ENCODE assay signal across 7 mouse cellular contexts in genomic region chr16:95713077-95713476, GRCm38 (mm10). TPM values are rescaled to one million over a fixed set of nuclear protein-coding genes. Genes with fewer than 3 reads are reported as not detected.
DNase-seq lines count a peak whose midpoint lies in the region; ATAC-seq and TF ChIP-seq lines count a peak whose summit lies in the region.
"Not testable (repeated sequence)": the region's sequence is repeated elsewhere in the genome, so short reads cannot be mapped to it uniquely, and the experiment has no call there.

No protein-coding gene starts in this region.

- dilution Hi-C loops in CH12.LX (cut with MboI; ENCODE audit: extremely low pct_ligation_motif_present, extremely low pct_unique_long_range_greater_than_20kb, low sequenced_read_pairs) = not testable (repeated sequence)

- TF ChIP-seq POLR2A in CH12.LX (IDR thresholded peaks at IDR 0.05; ENCODE audit: low read depth, low read length) = not testable (repeated sequence)

- H3K9me3 ChIP-seq in CH12.LX (replicated peaks; ENCODE audit: low read length); heart, postnatal 0 days (replicated peaks; ENCODE audit: control insufficient read depth, low read length); lung, postnatal 0 days (ENCODE audit: low read length): not testable (repeated sequence)

- peaks cover 25% of the 10 kb centered on the region for H3K79me2 ChIP-seq in CH12.LX (replicated peaks; ENCODE audit: control insufficient read depth, extremely low read depth, insufficient read depth, poor library complexity, severe bottlenecking)

- not testable (repeated sequence) for TF ChIP-seq RAD21 in CH12.LX (IDR thresholded peaks at IDR 0.05; ENCODE audit: low read depth, low read length)

- H3K9ac ChIP-seq in CH12.LX (ENCODE audit: insufficient read depth, low read depth); heart, postnatal 0 days (replicated peaks; ENCODE audit: low read depth, low read length); lung, postnatal 0 days (replicated peaks; ENCODE audit: low read depth): not testable (repeated sequence)

- H3K4me3 ChIP-seq in CH12.LX (replicated peaks in 1 of 3; ENCODE audit: low read depth in 2 of 3, low read length in 2 of 3, poor library complexity in 1 of 3); heart, postnatal 0 days (ENCODE audit: low read depth, low read length); layer of hippocampus, adult 2 months; lung, postnatal 0 days (ENCODE audit: low read depth, low read length): not testable (repeated sequence)

- H3K27me3 ChIP-seq in CH12.LX (replicated peaks); heart, postnatal 0 days (ENCODE audit: control insufficient read depth, insufficient read depth, low read length); lung, postnatal 0 days (replicated peaks; ENCODE audit: insufficient read depth, low read length); splenic B cell, adult 2 months (ENCODE audit: control insufficient read depth, insufficient read depth, low read length, poor library complexity, severe bottlenecking): not testable (repeated sequence)

- peak in 1 of 2 experiments; percentile 12; a peak in 1 of 4 replicates for TF ChIP-seq CTCF in CH12.LX (conservative IDR thresholded peaks at IDR 0.05 in 1 of 2, IDR thresholded peaks at IDR 0.05 in 1 of 2; ENCODE audit: low read depth in 2 of 2, low read length in 2 of 2)
- TF ChIP-seq CTCF in heart, postnatal 0 days (IDR thresholded peaks at IDR 0.05; ENCODE audit: low read depth) = 0 out of 2 replicates have a peak, but pooled peaks have one; percentile 2
- TF ChIP-seq CTCF in layer of hippocampus, adult 2 months (conservative IDR thresholded peaks at IDR 0.05) = peak; percentile 52
- TF ChIP-seq CTCF in lung, postnatal 0 days (IDR thresholded peaks at IDR 0.05) = peak; percentile 27

- not testable (repeated sequence) for ATAC-seq in heart, postnatal 0 days (ENCODE audit: insufficient read depth, low read depth); lung, postnatal 0 days

- H3K4me1 ChIP-seq in CH12.LX (ENCODE audit: control insufficient read depth in 1 of 2, insufficient read depth in 2 of 2) = peaks cover 2 to 21% of the 10 kb centered on the region in 2 experiments; a peak in 3 of 4 replicates
- not testable (repeated sequence) for H3K4me1 ChIP-seq in heart, postnatal 0 days (ENCODE audit: control insufficient read depth, insufficient read depth); lung, postnatal 0 days (ENCODE audit: insufficient read depth, low read depth, low read length)

- H3K36me3 ChIP-seq in CH12.LX (replicated peaks in 1 of 2; ENCODE audit: control insufficient read depth in 1 of 2, insufficient read depth in 1 of 2, low read length in 1 of 2) = peaks cover 81 to 90% of the 10 kb centered on the region in 2 experiments
- peaks cover 87% of the 10 kb centered on the region for H3K36me3 ChIP-seq in heart, postnatal 0 days (replicated peaks; ENCODE audit: control insufficient read depth, insufficient read depth, low read length)
- peaks cover 76% of the 10 kb centered on the region for H3K36me3 ChIP-seq in lung, postnatal 0 days (ENCODE audit: insufficient read depth, low read length)
- H3K36me3 ChIP-seq in splenic B cell, adult 2 months (ENCODE audit: control insufficient read depth, insufficient read depth, low read length, poor library complexity, severe bottlenecking) = peaks cover 15% of the 10 kb centered on the region

- not testable (repeated sequence) for TF ChIP-seq EP300 in CH12.LX (IDR thresholded peaks at IDR 0.05; ENCODE audit: low read length); heart, postnatal 0 days (IDR thresholded peaks at IDR 0.05; ENCODE audit: low read depth); lung, postnatal 0 days (IDR thresholded peaks at IDR 0.05)

- in situ Hi-C loops in CH12.LX (cut with MboI; ENCODE audit: low pct_ligation_motif_present, low pct_unique_long_range_greater_than_20kb, low sequenced_read_pairs) = not testable (repeated sequence)

- H3K4me2 ChIP-seq in CH12.LX (ENCODE audit: insufficient read depth, low read depth, poor library complexity, severe bottlenecking); heart, postnatal 0 days (ENCODE audit: low read depth, low read length); lung, postnatal 0 days (replicated peaks; ENCODE audit: low read depth, low read length): not testable (repeated sequence)

- not testable (repeated sequence) for H3K27ac ChIP-seq in CH12.LX (ENCODE audit: insufficient read depth, low read depth); heart, postnatal 0 days (ENCODE audit: low read depth); layer of hippocampus, adult 2 months; lung, postnatal 0 days (ENCODE audit: low read length)

- peak; percentile 39 for DNase-seq in CH12.LX (ENCODE audit: extremely low read depth)
- peak; percentile 80 for DNase-seq in heart, adult 11 months
- not testable (repeated sequence) for DNase-seq in heart, postnatal 0 days (ENCODE audit: low spot score); layer of hippocampus, adult 2 months (ENCODE audit: low spot score in 2 of 2); lung, postnatal 0 days (ENCODE audit: low spot score)
- peak; percentile 35 for DNase-seq in splenic B cell, adult 2 months (ENCODE audit: low read depth, low spot score)
- peak; percentile 42 for DNase-seq in thymus, postnatal 14 days

- 71% methylated on average over 2 of the region's 2 CpGs for WGBS in heart, postnatal 0 days
- WGBS in lung, postnatal 0 days = 67% methylated on average over 2 of the region's 2 CpGs

TF ChIP-seq in CH12.LX, 34 proteins besides CTCF, POLR2A, EP300 and RAD21:
- 0 out of 2 replicates have a peak, but pooled peaks have one; percentile 6 for TF ChIP-seq SMC3 (IDR thresholded peaks at IDR 0.05; ENCODE audit: low read depth, low read length)
TF ChIP-seq in CH12.LX: peak in this region for 1; not testable (repeated sequence) for 33.

RNA-seq across cellular contexts. Expression of gene Ets2, which starts 11.2 kb away (rescaled TPM):
- 38.9 and 51.2 TPM in 2 replicates for total RNA-seq in CH12.LX (2012; rRNA removed)
- 42.0 and 43.0 TPM in 2 replicates for total RNA-seq in CH12.LX (2014; rRNA removed)
- 38.2 and 43.2 TPM in 2 replicates for polyA plus RNA-seq in CH12.LX (2012; ENCODE audit: insufficient read length, low read depth)
- total RNA-seq in heart, postnatal 0 days (2014; rRNA removed; ENCODE audit: low replicate concordance) = 61.2 and 69.2 TPM in 2 replicates
- 44.0 and 45.0 TPM in 2 replicates for polyA plus RNA-seq in heart, postnatal 0 days (2015; fragmentation: Nextera tagmentation; extraction: Ambion mirVana)
- total RNA-seq in layer of hippocampus, adult 2 months (2021) = 10 to 100 TPM; 70.3 to 77.0 TPM
- polyA plus RNA-seq in lung, postnatal 0 days (2015; fragmentation: Nextera tagmentation; extraction: Ambion mirVana) = 71.2 and 75.5 TPM in 2 replicates
